Mouse (Mus musculus): ENCODE results near the gene Get4.
A peak's percentile ranks its signal among the peaks of the same experiment; 100 is the strongest.

The Get4 gene

DNA sequence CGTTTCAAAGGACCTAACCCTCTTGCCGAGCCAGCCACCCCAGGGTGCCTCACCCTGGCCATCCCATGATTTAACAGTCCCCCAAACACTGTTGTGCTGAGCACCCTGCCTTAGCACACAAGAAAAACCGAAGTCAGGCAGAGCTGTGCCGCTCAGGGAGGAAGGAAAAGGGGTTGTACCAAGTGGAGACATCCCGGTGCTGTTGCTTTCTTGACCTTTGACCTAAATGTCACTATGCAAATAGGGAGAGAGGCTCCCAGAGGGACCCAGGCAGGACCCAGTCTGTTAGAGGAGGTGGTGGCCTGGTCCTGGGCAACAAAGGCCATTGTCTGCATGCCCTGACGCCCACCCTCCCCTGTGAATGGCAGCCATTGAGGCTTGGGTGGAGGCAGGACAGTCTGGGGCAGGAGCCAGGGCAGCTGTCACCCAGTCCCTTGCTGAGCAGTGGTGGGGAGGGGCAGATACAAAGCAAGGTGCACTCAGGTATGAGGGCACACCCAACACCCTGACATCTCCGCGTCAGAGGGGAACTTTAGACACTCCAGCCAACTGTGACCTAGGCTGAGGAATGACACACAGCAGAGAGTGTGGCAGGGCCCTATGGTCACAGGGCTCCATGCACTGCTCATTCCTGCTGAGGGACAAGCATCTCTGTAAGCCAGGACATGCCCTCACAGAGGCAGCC is 33.4 kb downstream of the Get4 start:
- no peak for DNase-seq

DNA sequence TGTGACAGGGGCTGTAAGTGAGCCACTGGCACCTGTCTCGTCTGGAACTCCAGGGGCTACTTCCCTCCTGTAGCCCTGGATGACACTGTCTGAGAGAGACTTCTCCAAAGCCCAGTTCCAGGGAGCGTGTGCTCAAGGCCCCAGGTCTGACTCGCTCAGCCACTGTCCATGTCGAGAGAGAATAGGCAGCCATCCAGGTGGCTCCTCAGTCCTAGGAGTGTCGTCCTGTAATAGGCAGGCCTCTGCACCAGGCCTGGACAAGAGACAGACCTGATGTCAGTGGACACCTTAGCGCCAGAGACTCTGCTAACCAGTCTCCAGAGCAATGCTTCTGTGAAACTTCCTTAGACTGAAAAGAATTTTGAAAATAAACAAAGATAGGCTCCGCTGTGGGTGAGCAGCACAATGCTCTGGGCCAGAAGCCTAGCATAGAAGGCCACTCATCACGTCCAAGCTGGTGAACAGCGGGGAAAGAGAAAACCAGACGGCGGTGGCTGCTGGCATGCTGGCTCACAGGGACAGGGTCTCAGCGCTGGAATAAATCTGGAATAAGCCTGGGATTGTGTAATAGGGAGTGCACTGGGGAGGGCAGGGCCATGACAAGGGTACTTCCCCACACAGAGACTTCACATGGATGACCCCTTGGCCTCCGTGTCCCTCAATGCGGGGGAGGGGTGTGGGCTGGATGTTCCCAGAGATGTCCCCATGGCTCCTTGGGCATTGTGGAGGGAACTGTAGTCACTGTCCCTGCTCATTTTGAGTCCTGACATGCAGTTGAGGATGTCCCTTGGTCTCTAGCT is 34.2 kb downstream of the Get4 start:
- DNase-seq = no peak

DNA sequence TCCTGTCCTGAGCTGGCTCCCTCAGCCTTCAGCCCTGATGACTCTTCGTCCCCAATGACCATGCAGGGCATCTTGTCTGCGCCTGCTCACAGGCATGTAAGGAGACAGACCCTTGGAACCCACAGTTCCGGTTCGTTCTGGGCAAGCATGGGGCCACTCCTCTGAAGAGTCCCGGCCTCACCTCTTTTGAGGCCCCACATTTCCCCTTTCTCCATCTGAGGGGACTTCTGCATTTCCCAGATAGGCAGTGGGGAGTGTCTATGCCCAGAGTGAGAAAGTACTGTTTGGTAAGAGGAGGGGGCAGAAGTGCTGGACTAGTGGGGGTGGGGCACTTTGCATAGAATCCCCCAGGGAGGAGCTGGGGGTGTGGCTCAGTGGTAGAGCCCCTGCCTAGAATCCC is 35.0 kb downstream of the Get4 start:
- no peak for DNase-seq

DNA sequence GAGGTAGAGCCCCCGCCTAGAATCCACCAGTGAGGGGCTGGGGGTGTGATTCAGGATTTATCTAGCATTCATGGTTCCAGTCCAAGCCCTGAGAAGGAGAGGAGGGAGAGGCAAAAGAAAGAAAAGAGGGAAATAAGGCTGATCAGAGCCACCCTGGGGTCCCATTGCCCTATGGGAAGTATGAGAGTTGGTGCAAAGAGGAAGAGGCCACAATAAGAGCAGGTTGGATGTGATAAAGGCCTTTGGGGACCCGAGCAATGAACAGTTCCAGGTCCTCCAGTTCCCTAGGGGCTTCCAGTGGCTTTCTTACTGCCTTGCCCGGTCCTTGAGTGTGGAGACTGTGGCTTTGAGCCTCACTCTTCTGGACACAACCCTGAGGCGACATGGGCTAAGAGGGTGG is 35.7 kb downstream of the Get4 start:
- no peak for DNase-seq

DNA sequence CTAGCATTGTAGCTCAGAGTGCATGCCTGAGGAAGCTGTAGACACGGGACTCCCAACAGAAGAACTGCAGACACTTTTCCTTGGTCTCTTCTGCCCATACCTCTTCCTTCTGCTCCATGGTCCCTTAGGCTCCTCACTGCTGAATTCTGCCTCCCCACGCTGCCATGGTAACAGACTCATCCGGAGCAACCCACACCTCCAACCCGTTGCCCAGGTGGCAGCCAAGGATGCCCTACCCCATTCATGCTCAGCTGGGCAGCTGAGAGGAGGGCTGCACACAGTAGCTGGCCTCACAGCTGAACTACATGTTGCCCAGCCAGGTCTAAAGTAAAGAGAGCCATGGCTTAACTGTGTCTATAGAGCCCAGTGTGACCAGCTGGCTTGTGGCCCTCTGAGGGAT is 36.5 kb downstream of the Get4 start:
- no peak for DNase-seq

DNA sequence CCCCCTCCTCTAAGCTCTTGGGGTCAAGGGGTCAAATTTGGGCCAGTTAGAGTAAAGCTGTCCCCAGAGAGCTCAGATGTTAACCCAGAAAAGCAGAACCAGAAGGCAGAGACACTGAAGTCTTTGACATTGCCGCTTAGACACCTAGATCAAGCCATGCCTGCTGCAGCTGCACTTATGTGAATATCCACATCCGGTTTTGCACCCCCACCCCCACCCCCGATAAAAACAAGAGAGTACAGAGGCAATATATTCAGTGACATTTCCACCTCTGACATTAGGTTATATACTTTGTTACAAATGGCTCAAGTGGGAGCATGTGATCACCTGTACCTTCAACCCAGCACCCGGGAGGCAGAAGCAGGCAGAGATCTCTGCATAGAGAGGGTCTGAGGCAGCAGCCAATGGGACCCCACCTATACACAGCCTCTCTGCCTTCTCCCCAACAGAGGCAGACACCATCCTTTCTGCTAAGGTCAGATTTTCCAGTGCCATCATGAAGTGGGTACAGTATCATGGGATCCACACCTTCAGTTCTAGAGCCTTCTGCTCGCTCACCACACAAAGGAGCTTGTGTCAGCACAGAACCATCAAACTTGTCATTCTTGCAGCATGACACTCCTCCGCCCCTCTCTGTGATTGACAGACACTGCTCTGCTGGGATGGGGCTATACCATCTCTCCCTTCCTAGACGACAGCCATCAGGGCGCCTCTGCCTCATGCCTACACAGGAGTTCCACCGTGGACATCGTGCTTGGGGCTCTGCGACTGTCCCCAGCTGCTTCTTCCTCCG is 38.5 kb downstream of the Get4 start:
- no peak for DNase-seq

DNA sequence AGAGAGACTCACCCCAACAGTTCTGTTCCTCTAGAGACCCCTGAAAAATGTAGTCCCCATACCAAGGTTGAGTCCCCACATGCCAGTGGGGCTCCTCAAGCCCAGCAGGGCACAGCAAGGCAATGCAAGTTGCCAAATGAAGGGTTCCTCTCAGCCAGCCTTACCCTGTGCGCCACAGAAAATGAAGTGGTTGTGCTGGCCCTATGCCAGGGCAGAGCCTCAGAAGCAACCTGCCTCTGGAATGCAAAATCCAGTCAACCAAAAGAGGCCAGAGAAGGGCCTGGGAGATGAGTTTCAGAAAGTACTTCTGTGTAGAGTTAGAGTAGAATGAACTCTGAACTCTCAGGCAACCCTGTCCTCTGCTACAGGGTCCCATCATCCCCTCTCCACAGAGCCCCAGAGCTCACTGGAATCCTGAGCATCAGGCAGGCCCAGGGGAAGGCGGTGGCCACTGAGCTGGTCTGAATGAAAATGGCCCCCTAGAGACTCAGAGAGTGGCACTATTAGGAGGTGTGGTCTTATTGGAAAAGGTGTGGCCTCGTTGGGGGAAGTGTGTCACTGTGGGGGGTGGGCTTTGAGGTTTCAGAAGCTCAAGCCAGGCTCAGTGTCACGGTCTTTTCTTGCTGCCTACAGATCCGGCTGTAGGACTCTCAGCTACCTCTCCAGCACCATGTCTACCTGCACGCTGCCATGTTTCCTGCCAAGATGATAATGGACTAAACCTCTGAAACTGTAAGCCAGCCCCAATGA is 39.9 kb downstream of the Get4 start:
- no peak for DNase-seq

DNA sequence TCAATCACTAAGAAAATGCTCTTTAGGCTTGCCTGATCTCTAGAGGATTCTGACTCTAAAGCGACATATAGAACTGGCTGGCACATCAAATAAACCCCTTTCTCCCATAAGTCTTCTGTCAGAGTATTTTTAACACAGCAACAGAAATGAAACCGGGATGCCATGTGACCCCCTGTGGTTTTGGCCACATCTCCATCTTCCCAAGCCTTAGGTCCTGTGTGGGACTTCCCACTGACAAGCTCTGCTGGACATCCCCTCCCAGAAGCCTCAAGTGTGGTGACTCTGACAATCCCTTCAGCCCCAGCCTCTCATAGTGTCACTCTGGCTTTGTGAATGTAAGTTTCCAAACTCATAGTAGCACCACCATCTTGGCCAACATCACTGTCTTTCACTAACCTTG is 42.0 kb downstream of the Get4 start:
- no peak for DNase-seq

DNA sequence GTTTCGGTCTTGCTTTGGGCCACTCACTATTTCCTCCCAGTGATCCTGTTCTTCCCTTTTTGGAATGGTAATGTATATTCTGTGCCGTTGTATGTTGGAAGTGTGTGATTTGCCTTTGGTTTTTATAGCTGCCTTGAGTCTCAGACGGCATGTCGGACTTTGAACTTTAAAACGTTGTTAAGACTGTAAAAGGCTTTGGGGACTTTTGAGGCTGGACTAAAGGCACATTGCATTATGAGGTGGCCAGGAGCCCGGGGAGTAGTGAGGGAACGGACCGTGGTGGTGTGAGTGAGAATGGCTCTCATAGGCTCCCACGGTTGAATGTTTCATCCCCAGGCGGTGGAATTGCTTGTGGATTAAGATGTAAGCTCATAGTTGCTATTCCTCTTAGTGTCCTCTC is 45.0 kb downstream of the Get4 start:
- DNase-seq = no peak

DNA sequence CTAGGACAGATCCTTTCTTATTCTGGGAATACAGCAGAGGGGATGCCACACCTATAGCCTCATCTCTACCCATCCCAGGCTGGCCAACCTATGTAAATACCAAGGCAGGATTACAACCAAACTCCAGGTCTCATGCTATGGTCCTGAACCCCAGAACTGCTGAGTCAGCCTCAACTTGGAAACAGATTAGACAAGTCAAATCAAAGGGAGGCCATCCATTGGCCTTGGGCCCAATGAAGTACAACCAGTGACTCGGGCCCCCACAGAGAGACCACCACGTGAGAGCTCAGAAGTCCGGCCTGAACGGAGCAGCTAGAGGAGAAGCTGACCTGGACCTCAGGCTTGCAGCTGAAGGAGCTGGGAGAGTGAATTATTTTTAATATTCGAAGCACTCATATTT is 45.6 kb downstream of the Get4 start:
- no peak for DNase-seq

DNA sequence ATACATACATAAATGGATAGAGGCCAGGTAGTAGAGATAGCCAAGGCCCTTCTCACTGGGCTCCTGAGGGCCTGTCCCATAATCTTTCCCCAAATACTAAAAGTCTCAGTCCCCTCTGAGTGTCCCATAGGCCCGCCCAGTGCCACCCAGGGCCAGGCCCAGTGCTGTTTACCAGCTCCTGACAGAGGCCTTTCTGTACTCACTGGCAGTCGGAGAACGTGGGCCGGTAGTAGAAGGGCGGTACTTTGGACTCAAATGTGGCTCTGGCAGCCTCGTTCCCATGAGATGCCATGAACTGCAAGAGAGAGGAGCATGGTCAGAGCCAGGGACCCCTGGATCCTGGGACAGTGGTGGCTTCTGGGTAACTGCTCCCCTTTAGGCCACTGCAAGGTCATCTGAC is 50.0 kb downstream of the Get4 start:
- DNase-seq = no peak

DNA sequence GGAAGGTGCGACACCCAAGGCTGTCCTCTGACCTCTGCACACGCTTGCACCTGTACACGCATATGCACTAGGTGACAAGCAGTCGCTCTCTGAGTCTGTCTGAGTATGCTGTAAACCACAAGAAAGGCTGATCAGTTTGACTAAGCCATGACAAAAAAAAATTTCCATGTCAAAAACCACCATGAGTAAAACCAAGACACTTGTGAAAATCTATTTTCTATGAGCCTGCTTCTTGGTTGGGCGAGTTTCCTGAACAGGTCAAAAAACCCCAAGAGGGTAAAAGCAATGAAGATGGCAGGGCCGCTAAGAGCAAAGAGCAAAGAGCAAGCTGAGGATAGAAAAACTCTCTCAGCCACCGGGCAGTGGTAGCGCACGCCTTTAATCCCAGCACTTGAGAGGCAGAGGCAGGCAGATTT is 51.5 kb downstream of the Get4 start:
- no peak for DNase-seq

DNA sequence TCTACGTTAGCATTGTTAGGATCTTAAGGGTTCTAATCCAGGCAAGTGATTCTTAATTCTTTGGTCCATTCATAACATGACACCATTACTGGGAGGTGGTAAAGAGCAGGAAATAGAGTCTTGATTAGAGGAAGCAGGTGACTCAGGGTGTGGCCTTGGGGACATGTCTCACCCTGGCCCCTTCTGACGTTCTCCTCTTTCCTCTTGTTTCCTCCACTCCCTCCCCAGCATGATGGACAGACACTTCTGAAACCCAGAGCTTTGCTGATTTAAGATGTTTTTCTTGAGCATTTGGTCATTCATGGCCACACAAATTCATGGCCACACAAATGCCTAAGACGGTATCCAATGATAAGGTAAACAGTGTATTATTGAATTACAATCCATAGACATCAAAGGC is 57.8 kb downstream of the Get4 start:
- DNase-seq = no peak

DNA sequence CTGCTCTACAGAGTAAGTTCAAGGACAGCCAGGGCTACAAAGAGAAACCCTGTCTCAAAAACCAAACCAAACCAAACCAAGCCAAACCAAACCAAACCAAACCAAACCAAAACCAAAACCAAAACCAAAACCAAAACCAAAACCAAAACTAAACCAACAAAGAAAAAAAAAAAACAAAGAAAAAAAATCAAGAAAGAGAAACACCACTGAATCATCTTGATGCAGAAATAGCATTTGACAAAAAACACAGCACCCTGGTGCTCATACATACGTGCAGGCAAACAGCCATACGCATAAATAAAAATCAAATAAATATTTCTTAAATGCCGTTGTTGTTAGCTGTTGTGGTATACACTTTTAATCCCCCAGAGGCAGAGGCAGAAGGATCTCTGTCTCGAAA is 58.4 kb downstream of the Get4 start:
- DNase-seq = no peak

DNA sequence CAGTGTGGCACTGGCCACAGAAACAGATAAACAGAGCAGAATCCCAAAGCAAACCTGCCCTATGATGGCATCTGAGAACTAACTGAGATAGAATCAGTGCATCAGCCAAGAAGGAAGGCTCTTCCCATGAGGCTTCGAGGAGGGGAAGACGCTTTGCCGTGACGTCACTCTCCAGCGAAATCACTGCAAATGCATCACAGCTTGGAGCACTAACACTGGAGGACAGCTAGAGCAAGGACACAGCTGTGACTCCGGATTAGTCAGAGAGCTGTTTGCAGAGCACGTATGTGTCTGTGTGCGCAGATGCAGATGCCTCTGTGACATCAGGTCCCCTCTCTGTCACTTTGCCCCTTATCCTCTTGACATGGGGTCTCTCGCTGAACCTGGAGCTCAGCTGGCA is 59.7 kb downstream of the Get4 start:
- no peak for DNase-seq

DNA sequence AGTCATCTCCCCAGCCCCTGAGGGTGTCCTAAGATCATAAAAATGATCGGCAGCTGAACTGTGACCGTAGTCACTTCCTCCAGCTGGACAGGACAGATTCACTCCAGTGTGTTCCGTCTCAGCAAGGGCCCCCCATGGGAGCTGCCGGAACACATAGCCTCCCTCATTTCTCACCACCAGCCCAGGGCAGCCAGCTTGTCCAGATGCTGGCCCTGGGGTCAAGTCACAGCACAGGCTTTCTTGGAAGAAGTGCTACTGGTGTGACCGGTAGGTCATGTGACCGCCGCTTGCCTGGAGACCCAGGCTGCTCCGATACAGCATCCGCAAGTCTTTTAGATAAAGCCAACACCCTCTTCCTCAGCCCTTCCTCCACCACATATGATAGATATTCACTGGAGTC is 61.4 kb downstream of the Get4 start:
- DNase-seq = no peak

DNA sequence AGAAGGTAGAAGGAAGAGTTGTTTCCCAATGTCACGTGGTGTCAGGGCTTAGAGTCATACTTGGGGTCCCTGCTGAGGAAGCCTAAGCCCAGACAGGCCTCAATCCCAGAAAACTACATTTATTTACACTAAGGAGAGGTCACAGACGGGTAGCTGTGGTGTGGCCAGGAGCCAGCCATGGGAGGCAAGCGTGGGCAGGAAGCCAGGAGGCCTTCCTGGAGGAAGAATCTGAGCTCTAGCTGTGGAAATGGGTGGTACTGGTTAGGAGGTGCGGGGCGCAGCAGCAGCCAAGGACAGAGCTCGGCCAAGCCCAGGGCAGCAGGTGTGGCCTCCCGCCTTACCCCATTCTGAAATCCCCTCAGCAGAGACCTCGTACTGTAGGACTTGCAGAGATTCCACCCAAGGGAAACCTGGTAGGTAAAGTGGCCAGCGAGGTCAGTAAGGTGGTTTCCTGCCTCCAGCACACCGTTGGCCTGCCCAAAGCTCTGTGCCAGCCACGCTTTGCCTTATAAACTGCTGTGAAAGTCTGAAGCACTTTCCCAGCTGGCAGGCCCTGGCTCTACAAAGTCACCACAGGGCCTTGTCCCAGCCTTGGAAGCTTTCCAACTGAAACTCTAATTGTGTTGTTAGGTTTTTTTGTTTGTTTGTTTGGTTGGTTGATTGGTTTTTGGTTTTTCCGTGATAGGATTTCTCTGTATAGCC is 63.0 kb downstream of the Get4 start:
- DNase-seq = peak; percentile 41

DNA sequence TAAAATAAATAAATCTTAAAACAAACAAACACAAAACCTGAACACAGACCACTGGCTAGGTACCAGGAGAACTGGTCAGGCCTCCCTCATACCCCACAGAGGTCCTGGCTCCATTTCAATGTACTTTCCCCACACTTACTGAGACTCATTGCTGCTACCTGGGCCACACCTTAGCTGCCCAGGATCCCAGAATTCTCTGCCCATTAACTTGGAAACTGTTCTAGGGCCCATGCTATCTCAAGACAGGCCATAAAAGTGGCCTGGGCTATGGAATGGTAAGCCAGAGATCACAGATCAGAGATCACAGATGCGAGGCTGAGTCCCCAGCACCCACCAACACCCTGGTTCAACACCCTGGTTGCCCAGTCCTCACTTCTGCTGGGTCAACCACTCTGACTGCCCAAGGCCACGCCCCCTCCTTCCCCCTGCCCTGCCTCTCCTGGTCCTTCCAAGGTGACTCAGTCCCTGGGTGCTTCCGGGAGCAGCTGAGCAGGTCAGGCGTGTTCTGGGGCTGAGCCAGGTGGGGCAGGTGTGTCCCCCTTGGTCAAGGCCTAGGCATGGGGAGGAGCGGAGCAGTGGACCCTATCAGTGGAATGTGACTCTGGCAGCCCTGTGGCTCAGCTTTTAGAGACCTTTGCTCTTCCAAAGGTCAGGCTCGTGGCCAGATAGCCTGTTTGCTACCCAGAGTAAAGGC is 65.0 kb downstream of the Get4 start:
- peak; percentile 57 for DNase-seq

DNA sequence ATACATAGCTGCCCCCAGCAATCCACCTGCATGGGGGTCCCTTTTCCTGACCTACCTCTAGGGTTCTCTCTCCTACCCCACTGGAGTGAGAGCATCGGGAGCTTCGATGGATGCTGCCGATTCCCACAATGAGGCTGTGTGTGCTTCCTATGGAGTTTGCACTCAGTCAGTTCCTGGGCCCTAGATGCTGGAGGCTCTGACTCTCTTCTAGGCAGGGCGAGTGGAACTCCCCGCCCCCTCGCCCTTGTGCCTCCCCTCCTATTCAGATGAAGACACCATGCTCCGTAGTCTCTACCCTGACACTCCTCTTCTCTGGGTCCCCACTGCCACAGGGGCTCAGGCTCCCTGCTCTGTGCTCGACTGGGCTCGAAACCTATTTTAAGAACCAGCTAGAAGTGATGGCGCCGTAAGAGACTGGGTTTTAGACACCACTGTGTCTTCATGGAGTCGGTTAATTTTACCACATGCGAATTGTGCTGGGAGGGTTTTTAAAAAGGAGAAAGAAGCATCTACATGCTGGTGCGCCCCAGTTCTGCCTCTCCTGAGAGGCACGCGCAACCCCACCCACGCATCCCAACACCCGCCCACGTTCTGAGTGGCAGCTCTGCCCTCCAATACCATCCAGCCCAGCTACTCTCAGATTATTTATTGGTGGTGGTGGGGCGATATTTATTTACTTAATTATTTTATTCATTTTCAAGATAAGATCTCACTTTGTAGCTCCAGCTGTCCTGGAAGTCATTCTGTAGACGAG is 65.8 kb downstream of the Get4 start:
- DNase-seq = peak; percentile 39
